Mouse (Mus musculus) telencephalon, adult 2 months (tissue): ENCODE measurements around the gene Gm37240.
A peak's percentile ranks its signal among the peaks of the same experiment; 100 is the strongest.

ENCODE experiments used
- DNase-seq: peaks from one replicate; pipeline ENCODE4 v3.0.0-alpha.2; 2011; ENCODE audit warnings: low read depth, low spot score

Gene Gm37240

DNA sequence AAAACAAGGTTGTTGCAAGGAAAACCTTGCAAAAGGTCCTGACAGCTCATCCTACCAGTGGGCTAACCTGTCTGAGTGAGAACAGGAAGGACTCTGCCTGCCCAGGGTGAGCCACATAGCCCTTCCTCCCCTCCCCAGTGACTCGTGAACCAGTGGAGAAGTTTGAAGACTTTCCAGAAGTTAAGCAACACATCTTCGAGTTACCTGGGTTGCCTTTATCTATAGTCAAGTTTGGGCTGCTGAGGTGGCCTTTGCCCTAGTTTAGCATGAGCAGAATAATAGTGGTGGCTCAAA lies 252.2 kb downstream of the Gm37240 start:
- no peak for DNase-seq

DNA sequence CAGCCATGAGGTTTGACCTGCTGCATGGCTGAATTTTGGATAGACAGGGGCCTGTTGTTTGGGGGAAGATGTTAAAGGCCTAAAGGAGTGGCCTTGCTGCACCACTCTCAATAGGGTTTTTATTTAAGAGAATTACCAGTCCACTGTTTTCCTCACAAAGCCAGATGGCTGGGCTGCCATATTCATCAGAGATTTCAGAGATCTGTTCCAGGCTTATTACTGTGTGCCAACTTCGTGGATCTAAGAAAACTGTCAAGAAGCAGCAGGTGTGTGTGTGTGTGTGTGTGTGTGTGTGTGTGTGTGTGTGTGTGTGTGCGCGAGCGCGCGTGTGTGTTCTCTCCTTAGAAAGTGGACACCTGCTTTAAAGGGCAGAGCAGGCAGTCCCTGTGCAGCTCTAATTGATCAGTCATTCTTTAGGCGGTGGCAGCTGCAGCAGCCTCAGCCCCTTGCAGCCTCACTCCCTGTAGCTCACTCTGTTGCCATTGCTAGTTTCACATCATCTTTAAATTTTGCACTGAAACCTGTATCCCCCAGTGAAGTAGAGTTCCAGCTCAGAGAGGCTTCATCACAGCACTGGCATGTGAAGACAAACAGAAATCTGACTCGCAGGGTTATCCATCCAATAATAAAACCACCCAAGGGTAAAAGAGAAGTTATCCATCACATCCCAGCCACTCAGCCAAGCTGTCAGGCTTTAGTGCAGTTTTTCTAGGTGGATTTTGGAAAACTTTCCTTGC lies 252.8 kb downstream of the Gm37240 start:
- DNase-seq, result no peak

DNA sequence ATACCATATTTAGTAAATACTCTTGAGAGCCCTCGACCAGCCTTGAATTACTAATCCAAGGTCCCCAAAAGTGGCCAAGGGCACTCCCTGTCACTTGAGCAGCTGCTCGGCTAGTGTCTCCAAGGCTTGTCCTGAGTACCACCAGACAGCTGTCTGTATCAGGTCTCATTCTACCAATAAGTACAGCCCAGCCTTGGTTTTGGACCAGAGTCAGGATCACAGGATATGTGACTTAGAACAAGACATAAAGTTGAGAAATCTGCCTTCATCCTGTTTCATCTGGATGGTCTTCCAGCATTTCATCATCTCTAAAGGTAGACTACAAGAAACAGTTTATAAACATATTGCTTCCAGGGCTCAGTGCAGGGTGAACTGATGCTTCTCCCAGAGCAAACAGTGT lies 253.6 kb downstream of the Gm37240 start:
- DNase-seq, result no peak

DNA sequence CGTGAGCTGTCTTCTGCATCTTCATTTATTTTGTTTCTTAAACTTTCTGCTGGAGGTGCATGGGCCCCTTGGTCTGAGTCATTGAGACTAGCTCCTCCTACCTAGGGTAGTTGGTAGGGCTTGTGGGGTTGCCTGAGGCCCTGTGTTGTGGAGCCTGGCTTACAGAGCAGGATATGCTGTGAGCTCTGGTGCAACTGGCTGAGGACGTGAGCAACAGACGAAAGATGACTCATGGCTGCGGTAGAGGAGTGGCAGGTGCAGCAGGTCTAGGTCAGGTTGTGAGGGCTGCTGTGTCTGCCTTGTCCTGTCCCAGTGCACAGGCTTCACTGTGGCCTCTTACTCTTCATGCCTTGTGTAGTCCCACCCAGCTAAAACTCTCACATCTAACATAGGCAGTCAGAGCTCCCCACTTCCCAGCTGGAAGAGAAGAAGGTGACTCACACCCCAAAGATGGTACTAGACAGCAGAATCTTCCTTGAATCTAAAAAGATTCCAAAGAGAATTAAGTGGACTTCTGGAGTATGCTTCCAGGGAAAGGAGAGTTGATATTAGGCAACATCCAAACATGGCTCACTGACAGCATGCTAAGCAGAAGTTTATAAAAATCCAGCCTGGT lies 257.3 kb downstream of the Gm37240 start:
- DNase-seq, result no peak

DNA sequence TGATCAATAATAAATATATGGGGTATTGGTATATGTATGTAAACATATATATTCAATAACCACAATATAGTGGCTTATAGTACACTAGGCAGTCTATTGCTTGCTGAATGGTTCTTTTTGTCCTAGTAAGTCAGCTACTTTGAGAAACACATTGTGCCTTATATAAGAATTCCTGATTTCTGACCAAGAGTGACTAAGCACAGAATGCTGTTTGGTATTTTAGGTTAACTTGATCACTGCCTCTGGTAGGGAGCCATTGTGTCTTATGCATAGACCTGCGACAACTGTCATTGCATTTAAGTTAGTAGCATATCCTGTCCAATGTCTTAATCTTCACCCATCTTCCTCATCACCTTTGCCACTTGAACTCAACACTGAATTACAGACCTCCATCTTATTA lies 267.6 kb downstream of the Gm37240 start:
- no peak for DNase-seq

DNA sequence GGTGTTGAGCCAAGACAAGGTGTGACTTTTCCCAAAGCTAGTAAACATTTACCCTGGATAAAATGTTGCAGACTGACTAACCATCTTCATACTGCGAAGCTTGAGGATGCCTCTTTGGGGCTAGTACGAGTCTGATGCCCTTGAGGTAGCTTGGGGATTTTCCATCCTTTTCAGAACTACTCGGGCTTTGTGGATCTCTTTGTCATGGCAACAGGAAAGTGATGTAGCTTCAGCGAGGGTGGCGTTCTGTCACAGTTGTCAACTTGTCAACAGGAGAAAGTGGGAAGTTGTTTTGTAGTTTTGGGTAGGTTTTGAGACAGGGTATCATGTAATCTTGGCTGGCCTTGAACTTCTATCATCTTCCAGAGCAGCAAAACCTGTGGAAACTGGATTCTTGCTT lies 268.0 kb downstream of the Gm37240 start:
- DNase-seq, result no peak

DNA sequence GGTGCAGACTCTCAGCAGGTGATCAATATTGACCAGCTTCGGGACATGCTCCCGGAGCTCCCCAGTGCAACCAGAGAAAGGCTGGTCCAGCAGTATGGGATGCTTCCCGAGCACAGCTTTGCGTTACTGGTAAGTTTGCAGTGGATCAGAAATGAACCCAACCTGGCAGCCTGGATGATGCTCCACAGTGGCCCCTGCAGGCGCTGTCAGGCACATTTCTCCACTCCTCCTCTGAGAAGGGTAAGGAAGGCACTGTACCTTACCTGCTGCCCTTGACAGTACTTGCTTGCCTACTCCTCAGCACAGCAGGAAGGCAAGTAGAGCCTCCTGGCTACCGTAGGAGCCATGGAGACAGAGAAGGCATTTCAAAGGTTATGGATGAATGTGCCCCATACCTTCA lies 268.4 kb downstream of the Gm37240 start:
- DNase-seq, result no peak

DNA sequence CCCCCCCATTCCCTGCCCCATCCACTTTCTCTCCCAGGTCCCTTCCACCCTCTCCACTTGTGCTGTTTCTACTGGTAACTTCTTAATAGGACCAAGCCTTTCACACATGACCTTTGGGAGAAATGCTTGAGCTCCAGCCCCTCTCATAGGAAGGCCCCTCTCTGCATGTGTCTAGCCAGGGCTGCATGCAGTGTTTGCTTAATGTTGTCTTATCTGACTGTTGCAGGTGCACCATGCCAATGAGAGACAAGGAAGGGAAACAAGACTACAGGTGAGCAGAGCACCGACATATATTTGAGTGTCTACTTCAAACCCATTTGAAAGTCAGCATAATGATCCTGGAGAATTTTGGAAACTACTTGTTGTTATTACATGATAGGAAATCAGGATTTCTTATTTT lies 270.9 kb downstream of the Gm37240 start:
- no peak for DNase-seq

DNA sequence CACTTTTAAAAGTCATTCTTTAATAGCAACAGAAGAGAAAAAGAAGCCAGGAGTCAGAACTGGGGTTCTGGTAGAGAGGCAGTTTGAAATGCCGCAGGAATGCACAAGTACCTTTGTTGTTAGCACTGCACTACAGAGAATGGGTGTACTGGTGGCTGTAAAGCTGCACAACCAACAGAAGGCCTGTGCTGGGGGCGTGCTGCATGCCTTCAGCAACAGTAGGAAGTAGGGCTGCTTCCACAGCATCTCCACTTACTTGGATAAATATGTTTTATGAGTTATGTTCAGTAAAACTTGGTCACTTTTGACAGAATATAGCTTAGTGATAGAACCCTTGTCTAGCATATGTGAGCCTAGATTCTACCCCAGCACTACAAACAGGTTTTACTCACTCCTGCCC lies 279.6 kb downstream of the Gm37240 start:
- DNase-seq, result no peak

DNA sequence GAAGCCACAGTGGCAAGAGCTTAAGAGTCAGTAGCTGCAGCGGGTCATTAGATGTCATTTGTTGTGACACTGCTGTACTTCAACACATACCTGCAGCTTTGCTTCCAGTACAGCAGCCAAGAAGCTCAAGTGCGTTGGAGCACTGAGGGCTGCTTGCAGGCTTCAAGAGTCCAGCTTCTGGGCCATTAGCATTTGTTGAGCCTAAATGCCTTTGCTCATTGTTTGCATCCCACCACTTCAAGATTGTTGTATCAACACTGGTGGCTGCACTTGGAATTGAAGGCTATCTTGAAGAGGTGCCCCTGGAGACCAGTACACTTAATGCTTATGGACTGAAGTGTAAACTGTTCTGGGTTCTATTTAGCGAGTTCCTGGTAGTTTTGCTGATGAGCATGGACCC lies 280.4 kb downstream of the Gm37240 start:
- DNase-seq, result no peak

DNA sequence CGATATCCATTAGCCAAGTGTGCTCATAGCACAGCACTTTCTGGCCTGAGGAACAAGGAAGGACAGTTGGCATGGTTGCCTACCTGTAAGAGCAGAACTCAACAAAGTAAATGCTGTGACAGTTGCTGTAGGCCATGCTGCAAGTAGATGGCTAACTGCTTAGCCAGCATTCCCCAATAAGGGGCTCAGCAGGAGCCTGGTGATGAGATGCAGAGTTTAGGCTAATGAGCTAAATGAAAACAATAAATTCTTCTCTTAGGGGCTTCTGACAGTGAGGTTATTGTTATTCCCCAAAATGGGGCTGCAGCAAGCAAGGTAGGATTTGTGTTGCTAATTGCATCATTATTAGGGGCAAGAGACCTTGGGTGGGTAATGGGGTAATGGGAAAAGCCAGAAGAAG lies 283.5 kb downstream of the Gm37240 start:
- DNase-seq, result no peak

DNA sequence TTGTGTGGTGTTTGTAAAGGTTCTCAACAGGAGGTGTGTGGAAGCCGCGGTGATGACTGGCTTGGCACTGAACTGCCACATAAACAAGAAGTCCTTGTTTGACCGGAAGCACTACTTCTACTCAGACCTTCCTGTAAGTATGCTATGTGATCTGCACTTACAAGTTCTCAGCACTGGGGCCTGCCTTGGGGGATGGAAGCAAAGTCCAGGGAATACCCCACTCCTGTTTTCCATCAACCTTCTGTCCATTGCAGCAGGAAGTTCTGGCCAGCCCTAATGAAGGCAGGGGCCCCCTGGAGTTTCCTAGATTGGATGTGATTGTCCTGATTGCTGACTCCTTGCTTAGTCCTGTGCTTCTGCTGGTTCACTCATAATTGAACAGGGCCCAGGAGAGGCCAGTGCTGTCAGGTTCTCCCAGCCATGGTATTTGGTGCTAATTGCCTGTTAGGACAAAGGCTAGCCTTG lies 285.4 kb downstream of the Gm37240 start:
- DNase-seq, result no peak

DNA sequence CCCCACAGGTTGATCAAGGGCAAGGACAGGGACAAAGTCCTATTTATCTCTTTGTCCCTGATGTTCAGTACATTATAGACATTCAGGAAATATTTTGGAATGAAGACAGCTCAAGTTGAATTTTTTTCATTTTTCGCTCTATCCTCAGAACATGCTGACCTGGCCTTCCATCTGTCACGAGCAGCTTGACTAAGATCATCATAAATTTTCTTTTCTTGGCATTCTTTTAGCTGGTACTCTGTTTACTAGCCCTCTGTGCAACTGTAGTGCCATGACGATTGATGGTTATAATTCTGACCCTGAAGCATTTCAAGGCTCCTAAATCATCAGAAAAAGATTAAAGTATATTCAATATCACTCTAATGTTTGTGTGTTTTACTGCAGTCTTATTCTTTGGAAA lies 287.8 kb downstream of the Gm37240 start:
- DNase-seq, result no peak

DNA sequence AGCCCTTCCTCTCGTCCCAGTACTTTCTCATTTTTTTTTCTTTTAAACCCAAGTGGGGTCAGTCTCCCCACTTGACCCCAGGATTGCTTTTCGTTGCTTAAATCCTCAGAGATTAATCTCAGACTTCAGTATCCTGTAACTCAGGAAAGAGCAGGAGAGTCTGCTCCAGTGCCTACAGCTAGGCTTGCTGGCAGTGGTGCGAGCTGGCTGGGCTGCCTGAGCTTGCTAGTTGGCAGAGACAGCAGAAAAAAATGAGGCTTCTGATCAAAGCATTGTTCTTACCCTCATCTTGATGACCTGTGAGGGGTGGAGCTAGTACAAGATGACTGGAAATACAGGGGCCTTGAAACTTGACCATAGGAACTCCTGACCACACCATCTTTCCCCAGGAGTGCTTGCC lies 292.9 kb downstream of the Gm37240 start:
- DNase-seq, result no peak

DNA sequence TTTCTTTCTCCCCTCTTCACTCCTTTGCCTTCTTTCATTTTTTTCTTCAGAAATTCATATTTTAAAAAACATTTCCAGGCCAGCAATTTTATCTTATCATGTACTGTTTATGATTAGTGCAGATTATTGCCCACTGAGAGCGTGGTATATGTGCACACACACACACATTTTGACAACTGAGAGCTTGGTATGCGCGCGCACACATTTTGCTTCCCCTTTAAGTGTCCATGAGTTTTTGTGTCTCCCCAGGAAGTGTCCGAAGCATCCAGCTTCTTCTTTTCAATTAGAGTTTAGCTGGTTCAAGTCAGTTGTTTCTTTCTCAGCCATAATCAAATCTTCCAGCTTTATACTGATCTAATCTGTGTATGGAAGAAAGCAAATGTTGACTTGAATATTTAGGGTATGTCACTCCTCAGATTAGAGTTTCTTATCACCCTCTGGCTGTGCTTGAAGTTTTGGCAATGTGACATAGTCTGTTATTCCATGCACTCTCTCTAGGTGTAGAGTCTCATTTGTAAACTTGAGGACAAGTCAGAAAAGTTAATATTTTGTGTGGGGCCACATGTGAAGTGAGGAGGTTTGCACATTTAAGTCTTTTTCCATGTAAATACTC lies 294.6 kb downstream of the Gm37240 start:
- DNase-seq, result no peak

DNA sequence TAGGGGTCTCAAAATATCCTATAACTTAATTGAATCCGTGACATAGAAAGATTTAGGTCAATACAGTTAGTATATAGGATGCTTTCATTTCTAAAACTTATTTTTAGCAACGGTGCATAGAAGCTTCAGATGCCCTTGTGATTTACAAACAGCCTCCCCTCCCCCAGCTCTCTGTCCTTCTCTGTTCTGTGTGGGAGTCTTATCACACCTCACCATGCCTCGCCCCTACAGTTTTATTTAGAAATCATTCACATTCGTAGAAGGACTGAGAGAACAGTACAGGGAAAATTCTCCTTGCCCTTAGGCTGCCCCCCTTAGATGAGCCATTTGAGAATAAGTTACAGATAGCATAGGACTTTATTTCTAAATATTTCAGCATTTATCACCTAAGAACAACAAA lies 295.3 kb downstream of the Gm37240 start:
- no peak for DNase-seq

DNA sequence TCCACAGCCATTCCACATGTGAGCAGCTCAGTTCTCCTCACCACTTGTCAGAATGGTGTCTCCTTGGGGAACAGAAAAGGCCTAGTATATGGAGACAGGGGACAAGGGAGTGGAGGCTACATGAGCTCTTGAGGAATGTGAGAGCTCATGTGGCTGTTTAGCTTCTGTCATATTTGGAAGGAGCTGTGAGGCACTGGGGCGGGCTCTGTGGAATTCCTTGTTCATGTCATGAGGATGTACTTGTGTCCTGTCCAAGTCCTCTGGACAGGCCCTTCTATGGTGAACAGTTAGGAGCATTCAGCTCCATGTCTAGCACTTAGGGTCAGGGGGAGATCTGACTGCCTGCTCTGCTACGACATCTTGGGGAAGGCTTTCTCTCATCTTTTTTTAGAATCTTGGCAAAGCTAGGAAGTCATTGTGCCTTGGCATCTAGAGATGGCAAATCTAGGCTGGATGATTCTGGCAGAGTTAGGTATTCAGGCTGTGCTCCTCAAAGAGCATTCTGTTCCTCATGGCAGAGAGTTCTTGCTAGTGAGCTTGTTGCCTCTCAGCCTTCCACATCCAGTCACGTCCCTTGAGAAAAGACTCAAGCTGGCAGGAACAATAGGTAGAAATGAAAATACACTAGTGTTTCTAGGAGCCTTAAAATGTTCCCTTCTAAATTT lies 297.1 kb downstream of the Gm37240 start:
- peak; percentile 64 for DNase-seq

DNA sequence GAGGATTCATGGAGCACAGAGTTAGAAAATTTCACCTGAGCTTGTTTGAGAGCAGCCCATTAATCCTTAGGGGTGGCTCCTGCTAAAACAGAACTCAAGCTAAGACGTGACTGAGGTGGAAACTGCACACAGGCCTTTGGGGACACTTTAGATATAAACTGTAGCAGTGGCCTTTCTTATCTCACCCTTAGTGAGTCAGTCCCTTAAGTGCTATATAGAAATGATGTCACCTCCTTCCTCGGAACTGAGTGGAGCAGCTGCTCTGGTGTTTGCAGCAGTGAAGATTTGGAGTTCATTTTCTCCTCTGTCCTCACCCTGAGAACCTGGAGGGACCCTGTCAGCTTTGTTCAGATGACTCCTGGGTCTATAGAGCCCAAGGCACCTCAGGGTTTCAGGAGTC lies 298.6 kb downstream of the Gm37240 start:
- no peak for DNase-seq

DNA sequence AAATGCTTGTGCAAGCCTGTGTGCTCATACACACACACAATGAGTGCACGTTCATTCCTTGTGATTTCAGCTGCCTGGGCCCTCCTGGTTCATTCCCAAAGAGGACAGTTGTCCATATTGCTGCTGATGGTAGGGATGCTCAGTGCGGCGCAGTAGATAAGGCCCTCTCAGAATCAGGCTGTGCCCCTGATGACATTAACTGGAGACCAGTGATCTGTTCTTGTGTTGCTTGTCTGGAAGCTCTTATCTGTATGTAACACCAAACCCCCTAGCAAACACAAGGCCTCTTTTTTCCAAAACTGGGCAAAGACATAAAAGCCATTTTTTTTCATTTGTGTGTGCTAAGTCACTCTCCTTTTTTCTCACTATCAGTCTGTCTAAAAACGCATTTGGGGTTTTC lies 302.4 kb downstream of the Gm37240 start:
- DNase-seq, result no peak

DNA sequence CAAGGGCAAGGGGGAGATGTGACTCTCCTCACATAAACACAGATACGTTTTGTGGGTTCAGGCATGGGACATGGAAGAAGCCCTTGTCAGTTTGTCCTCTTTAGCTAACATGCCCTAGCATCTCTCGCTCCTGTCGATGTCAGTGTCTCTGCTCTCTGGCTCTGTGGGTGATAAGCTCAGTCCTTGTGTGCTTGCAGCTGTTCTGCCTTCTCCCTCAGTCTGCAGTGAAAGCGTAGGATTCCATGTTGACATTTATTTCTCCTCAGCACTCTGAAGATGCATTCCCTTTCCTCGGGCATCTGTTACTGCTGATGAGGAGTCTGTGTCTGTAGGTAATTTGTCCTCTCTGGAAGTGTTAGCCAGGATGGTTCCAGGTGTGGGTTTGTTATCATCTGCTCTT lies 304.1 kb downstream of the Gm37240 start:
- DNase-seq, result no peak

DNA sequence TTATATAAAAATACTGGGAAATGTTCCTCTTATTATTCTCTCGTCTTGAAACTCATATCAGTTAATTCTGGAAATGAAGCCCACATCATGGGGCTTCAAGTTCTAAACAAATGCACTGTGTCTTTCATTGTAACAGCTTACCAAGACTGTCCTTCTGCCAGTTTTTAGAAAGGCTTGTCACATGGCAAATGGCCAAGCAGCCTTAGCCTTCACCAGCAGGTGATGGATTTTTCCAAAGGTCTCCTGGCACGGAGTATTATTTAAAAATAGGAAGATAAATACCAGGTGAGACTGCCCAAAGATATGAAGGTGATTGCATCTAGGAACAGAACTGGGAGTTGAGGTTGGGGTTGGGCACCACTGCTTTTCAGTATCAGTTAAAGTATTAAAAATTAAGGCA lies 304.6 kb downstream of the Gm37240 start:
- no peak for DNase-seq

DNA sequence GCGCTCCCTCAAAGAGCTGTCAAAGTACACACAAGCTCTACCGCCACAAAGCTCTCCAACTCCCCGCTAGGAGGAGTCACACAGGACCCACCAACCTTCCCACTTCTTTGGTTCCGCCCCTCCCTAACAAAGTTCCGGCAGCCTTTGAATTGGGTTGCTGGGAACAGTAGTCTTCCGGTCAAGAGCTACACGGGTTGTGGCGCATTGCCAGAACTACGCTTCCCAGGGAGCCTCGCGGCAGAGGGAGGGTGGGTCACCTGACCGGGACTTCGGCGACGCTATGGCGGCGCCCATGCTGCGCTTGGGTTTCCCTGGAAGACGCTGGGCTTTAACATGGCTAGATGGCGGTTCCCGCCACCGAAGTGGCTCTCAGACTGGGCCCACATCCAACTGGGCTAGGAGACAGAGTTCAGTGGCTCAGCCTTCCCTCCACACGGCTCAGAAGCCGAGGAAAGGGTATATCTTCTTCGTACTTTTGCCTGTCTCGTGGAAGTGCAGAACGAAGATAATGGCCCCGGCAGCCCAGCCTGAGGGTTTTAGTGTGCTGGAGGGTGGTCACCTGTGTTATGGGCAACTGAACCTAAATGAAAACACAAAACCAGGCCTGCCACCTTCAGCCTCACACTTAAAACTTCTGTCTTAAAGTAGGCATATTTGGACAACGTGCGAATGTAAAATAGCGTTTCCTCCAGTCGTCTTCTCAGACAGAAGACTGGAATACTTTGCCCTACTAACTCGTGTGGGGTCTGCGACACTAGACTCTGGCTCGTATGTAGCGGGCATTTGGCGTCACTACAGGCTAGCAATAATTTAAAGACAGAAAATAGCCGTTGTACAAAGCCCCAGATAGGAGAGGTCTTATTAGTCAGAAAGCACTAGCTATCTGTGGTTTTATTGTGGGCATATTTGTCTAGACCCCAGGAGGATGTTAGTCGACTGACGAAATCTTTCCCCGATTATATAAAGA lies 313.2 kb downstream of the Gm37240 start, which contains the start of gene Gatb:
Gatb (plus strand) TSS at position 256 of the 967 bp plus-strand sequence.
- peak; percentile 99 for DNase-seq
